Mouse (Mus musculus): Measurements from ENCODE around the gene Cmpk1. TPM values are rescaled to one million over a fixed set of nuclear protein-coding genes. Genes with fewer than 3 reads are reported as not detected.

The Cmpk1 gene
- polyA plus RNA-seq, 1 experiment: not detected

GRCm38 (mm10) chr4:114937459-114938047, 49.5 kb downstream of the Cmpk1 start:
- TF ChIP-seq CTCF (IDR thresholded peaks at IDR 0.05; ENCODE audit: insufficient read depth, low read depth, low read length) (no peak), POLR2A (IDR thresholded peaks at IDR 0.05; ENCODE audit: insufficient read depth, low read depth, low read length) (no peak)
- Histone ChIP-seq H3K27ac (ENCODE audit: insufficient read depth, low read depth, low read length) (peak overlapping the region; percentile 76), H3K4me1 (ENCODE audit: control insufficient read depth, insufficient read depth, low read length) (peaks cover 13% of the 10 kb centered on the region), H3K4me3 (ENCODE audit: insufficient read depth, low read depth, low read length) (no peak overlapping the region)
- 28% methylated on average over 4 of the region's 4 CpGs for WGBS

- H3K27ac ChIP-seq (ENCODE audit: insufficient read depth, low read depth, low read length): no peak overlapping the region
- 91% methylated on average over 6 of the region's 6 CpGs for WGBS
- peaks cover 17% of the 10 kb centered on the region for H3K4me1 ChIP-seq (ENCODE audit: control insufficient read depth, insufficient read depth, low read length)
- no peak for TF ChIP-seq CTCF (IDR thresholded peaks at IDR 0.05; ENCODE audit: insufficient read depth, low read depth, low read length)
- no peak for TF ChIP-seq POLR2A (IDR thresholded peaks at IDR 0.05; ENCODE audit: insufficient read depth, low read depth, low read length)
- H3K4me3 ChIP-seq (ENCODE audit: insufficient read depth, low read depth, low read length): no peak overlapping the region
These were observed 52.9 kb downstream of the Cmpk1 start for GRCm38 (mm10) chr4:114934188-114934587.

GRCm38 (mm10) chr4:114932747-114933146, 54.3 kb downstream of the Cmpk1 start:
- H3K4me1 ChIP-seq (ENCODE audit: control insufficient read depth, insufficient read depth, low read length): peaks cover 11% of the 10 kb centered on the region; the same call in 1 of the 2 replicates

GRCm38 (mm10) chr4:114929155-114929554, 57.9 kb downstream of the Cmpk1 start:
- WGBS: 51% methylated on average over 15 of the region's 15 CpGs
- no peak overlapping the region for H3K27ac ChIP-seq (ENCODE audit: insufficient read depth, low read depth, low read length)
- TF ChIP-seq POLR2A (IDR thresholded peaks at IDR 0.05; ENCODE audit: insufficient read depth, low read depth, low read length): no peak
- no peak for TF ChIP-seq CTCF (IDR thresholded peaks at IDR 0.05; ENCODE audit: insufficient read depth, low read depth, low read length)
- peaks cover 20% of the 10 kb centered on the region for H3K4me1 ChIP-seq (ENCODE audit: control insufficient read depth, insufficient read depth, low read length)
- no peak overlapping the region for H3K4me3 ChIP-seq (ENCODE audit: insufficient read depth, low read depth, low read length)

More at GRCm38 (mm10) chr4:114932747-114933146, 54.3 kb downstream of the Cmpk1 start:
- H3K27ac ChIP-seq (ENCODE audit: insufficient read depth, low read depth, low read length): no peak overlapping the region
- TF ChIP-seq CTCF (IDR thresholded peaks at IDR 0.05; ENCODE audit: insufficient read depth, low read depth, low read length) (no peak), POLR2A (IDR thresholded peaks at IDR 0.05; ENCODE audit: insufficient read depth, low read depth, low read length) (no peak)
- 65% methylated on average over 4 of the region's 4 CpGs for WGBS
- no peak overlapping the region for H3K4me3 ChIP-seq (ENCODE audit: insufficient read depth, low read depth, low read length)

- peak within 1 kb of the TSS; percentile 34 for H3K4me3 ChIP-seq (ENCODE audit: insufficient read depth, low read depth, low read length)
- 3% methylated on average over 25 of the region's 25 CpGs for WGBS
- no peak within 1 kb of the TSS for H3K27ac ChIP-seq (ENCODE audit: insufficient read depth, low read depth, low read length)
- peaks cover 11% of the 10 kb centered on the region for H3K4me1 ChIP-seq (ENCODE audit: control insufficient read depth, insufficient read depth, low read length)
- TF ChIP-seq POLR2A (IDR thresholded peaks at IDR 0.05; ENCODE audit: insufficient read depth, low read depth, low read length): no peak
- TF ChIP-seq CTCF (IDR thresholded peaks at IDR 0.05; ENCODE audit: insufficient read depth, low read depth, low read length): no peak
These were observed 61.1 kb downstream of the Cmpk1 start, which contains the start of gene Foxe3 for GRCm38 (mm10) chr4:114925917-114926312. Gene Foxe3 (minus strand): TSS chr4:114926013.

- peak overlapping the region; percentile 34 for H3K4me3 ChIP-seq (ENCODE audit: insufficient read depth, low read depth, low read length)
- WGBS: 1% methylated on average over 124 of the region's 125 CpGs
- no peak for TF ChIP-seq POLR2A (IDR thresholded peaks at IDR 0.05; ENCODE audit: insufficient read depth, low read depth, low read length)
- no peak for TF ChIP-seq CTCF (IDR thresholded peaks at IDR 0.05; ENCODE audit: insufficient read depth, low read depth, low read length)
- peaks cover 11% of the 10 kb centered on the region for H3K4me1 ChIP-seq (ENCODE audit: control insufficient read depth, insufficient read depth, low read length)
- H3K27ac ChIP-seq (ENCODE audit: insufficient read depth, low read depth, low read length): no peak overlapping the region
These were observed 61.8 kb downstream of the Cmpk1 start for GRCm38 (mm10) chr4:114924971-114925916.

GRCm38 (mm10) chr4:114917091-114917490, 70.0 kb downstream of the Cmpk1 start:
- Histone ChIP-seq H3K27ac (ENCODE audit: insufficient read depth, low read depth, low read length) (no peak overlapping the region), H3K4me3 (ENCODE audit: insufficient read depth, low read depth, low read length) (no peak overlapping the region), H3K4me1 (ENCODE audit: control insufficient read depth, insufficient read depth, low read length) (no peaks in the 10 kb centered on the region)
- 60% methylated on average over 2 of the region's 2 CpGs for WGBS
- TF ChIP-seq CTCF (IDR thresholded peaks at IDR 0.05; ENCODE audit: insufficient read depth, low read depth, low read length): no peak
- TF ChIP-seq POLR2A (IDR thresholded peaks at IDR 0.05; ENCODE audit: insufficient read depth, low read depth, low read length): no peak

- 48% methylated on average over 4 of the region's 4 CpGs for WGBS
- H3K4me3 ChIP-seq (ENCODE audit: insufficient read depth, low read depth, low read length): no peak overlapping the region
- H3K4me1 ChIP-seq (ENCODE audit: control insufficient read depth, insufficient read depth, low read length): no peaks in the 10 kb centered on the region
- no peak overlapping the region for H3K27ac ChIP-seq (ENCODE audit: insufficient read depth, low read depth, low read length)
- TF ChIP-seq CTCF (IDR thresholded peaks at IDR 0.05; ENCODE audit: insufficient read depth, low read depth, low read length) (no peak), POLR2A (IDR thresholded peaks at IDR 0.05; ENCODE audit: insufficient read depth, low read depth, low read length) (no peak)
These were observed 71.0 kb downstream of the Cmpk1 start for GRCm38 (mm10) chr4:114916056-114916455.

GRCm38 (mm10) chr4:114913594-114913962, 73.5 kb downstream of the Cmpk1 start:
- no peak for TF ChIP-seq CTCF (IDR thresholded peaks at IDR 0.05; ENCODE audit: insufficient read depth, low read depth, low read length)
- TF ChIP-seq POLR2A (IDR thresholded peaks at IDR 0.05; ENCODE audit: insufficient read depth, low read depth, low read length): no peak
- peaks cover 8% of the 10 kb centered on the region for H3K4me1 ChIP-seq (ENCODE audit: control insufficient read depth, insufficient read depth, low read length)
- WGBS: 3% methylated on average over 13 of the region's 13 CpGs
- no peak overlapping the region for H3K27ac ChIP-seq (ENCODE audit: insufficient read depth, low read depth, low read length)
- H3K4me3 ChIP-seq (ENCODE audit: insufficient read depth, low read depth, low read length): no peak overlapping the region

All from olfactory bulb, adult 2 months (tissue).